Mouse (Mus musculus) stomach, embryonic 15.5 days (tissue): ENCODE data around the gene Ric1. TPM values are rescaled to one million over a fixed set of nuclear protein-coding genes. Genes with fewer than 3 reads are reported as not detected.

Experiments
- ATAC-seq: fragments of 200-750 bp; cut with Nextera tagmentation; 2 replicates; pipeline ENCODE4 v1.8.0; 2017; ENCODE audit warnings: low read depth, moderate number of reproducible peaks, moderate TSS enrichment; ENCODE audit not compliant: insufficient read depth, low FRiP score
- H3K27ac ChIP-seq: fragments of 300-500 bp; sonication (generic); 2 replicates; pipeline ENCODE4 v1.5.1; 2015; ENCODE audit warnings: mild to moderate bottlenecking, inconsistent platforms
- H3K27me3 ChIP-seq: fragments of 300-500 bp; sonication (generic); replicated peaks from 2 replicates; pipeline ENCODE4 v1.6.1; 2015; ENCODE audit warnings: inconsistent platforms
- H3K36me3 ChIP-seq: fragments of 300-500 bp; sonication (generic); 2 replicates; pipeline ENCODE4 v1.6.1; 2015; ENCODE audit warnings: inconsistent platforms
- H3K4me1 ChIP-seq: fragments of 300-500 bp; sonication (generic); 2 replicates; pipeline ENCODE4 v1.6.1; 2015; ENCODE audit warnings: inconsistent platforms
- H3K4me2 ChIP-seq: fragments of 300-500 bp; sonication (generic); 2 replicates; pipeline ENCODE4 v1.6.1; 2015; ENCODE audit warnings: mild to moderate bottlenecking, inconsistent platforms
- H3K4me3 ChIP-seq: fragments of 300-500 bp; sonication (generic); replicated peaks from 2 replicates; pipeline ENCODE4 v1.5.1; 2015; ENCODE audit warnings: inconsistent platforms
- H3K9ac ChIP-seq: fragments of 300-500 bp; sonication (generic); 2 replicates; pipeline ENCODE4 v1.6.1; 2015; ENCODE audit warnings: inconsistent platforms
- H3K9me3 ChIP-seq: fragments of 300-500 bp; sonication (generic); 2 replicates; pipeline ENCODE4 v1.6.1; 2016; ENCODE audit warnings: inconsistent platforms
- WGBS: fragments of 180-500 bp; shearing (Covaris S2); methylation state at CpG from one replicate; pipeline ENCODE4 v1.1.7; 2015; 5-methylcytosine and 5-hydroxymethylcytosine counted together
- polyA plus RNA-seq: library from polyadenylated mRNA; unstranded; fragments of >200 nt; fragmentation: Nextera tagmentation; extraction: Ambion mirVana; gene quantifications from 2 replicates; pipeline ENCODE4 v1.2.1, GENCODE M21; 2015

Ric1 gene
- polyA plus RNA-seq, 1 experiment from 2014 or later = 14.3 TPM

DNA sequence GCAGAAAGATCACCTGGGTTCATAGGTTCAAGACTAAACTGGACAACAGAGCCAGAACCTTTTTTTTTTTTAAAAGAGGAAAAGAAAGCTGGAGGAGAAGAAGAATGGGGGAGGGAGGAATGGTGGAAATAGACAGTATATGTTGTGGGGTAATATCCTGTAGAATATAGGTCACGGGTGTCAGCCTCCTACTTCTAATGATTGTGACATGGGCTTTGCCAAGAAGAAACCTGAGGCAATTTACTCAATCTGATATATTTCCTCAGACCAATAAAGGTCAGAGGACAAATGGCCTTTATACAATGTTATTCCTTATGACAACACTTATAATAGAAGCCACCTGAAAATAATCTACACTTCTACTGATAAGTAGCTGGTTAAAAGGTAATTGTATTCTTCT is 21.7 kb upstream of the Ric1 start:
- no peak for ATAC-seq
- H3K4me2 ChIP-seq = no peak overlapping the region
- H3K27ac ChIP-seq = no peak overlapping the region
- no peak overlapping the region for H3K4me3 ChIP-seq
- WGBS = 76% methylated on average over 1 of the region's 1 CpGs
- H3K36me3 ChIP-seq = no peaks in the 10 kb centered on the region
- no peaks in the 10 kb centered on the region for H3K27me3 ChIP-seq
- H3K9me3 ChIP-seq = no peaks in the 10 kb centered on the region
- no peak overlapping the region for H3K9ac ChIP-seq
- H3K4me1 ChIP-seq = no peaks in the 10 kb centered on the region

- no peaks in the 10 kb centered on the region for H3K27me3 ChIP-seq
- H3K36me3 ChIP-seq = no peaks in the 10 kb centered on the region
- WGBS = 51% methylated on average over 11 of the region's 11 CpGs
- ATAC-seq = no peak
- H3K9me3 ChIP-seq = no peaks in the 10 kb centered on the region
- peak overlapping the region; percentile 48 for H3K4me2 ChIP-seq
- peak overlapping the region; percentile 19; the same call in 1 of the 2 replicates for H3K4me3 ChIP-seq
- no peak overlapping the region for H3K9ac ChIP-seq
- no peak overlapping the region for H3K27ac ChIP-seq
- no peaks in the 10 kb centered on the region for H3K4me1 ChIP-seq
Observed at GRCm38 (mm10) chr19:29501106-29501505, 21.0 kb upstream of the Ric1 start.

DNA sequence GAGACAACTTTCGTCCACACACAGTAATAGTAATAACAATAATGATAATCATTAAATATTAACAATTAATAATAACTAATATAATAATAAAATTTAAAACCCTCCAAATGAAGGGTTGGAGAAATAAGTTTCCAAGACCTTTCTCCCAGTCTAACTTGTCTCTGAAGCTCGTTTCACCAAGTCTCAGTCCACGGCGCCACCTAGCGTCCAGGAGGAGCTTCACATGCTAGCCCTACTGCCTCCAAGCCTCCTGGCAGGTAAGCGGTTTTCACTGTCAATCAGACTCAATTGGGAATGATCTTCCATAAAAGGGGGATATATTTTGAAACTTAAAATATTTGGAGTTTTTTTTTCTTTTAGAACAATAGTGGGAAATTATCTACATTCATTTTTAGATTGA is 20.6 kb upstream of the Ric1 start:
- no peak for ATAC-seq

GRCm38 (mm10) chr19:29504131-29504530 is 18.0 kb upstream of the Ric1 start:
- Histone ChIP-seq H3K9ac (no peak overlapping the region), H3K4me2 (no peak overlapping the region), H3K27ac (no peak overlapping the region), H3K9me3 (no peaks in the 10 kb centered on the region), H3K4me3 (no peak overlapping the region), H3K27me3 (no peaks in the 10 kb centered on the region), H3K36me3 (no peaks in the 10 kb centered on the region), H3K4me1 (no peaks in the 10 kb centered on the region)
- ATAC-seq = no peak
- WGBS = 83% methylated on average over 2 of the region's 2 CpGs

More for the DNA sequence above, 20.6 kb upstream of the Ric1 start:
- no peaks in the 10 kb centered on the region for H3K27me3 ChIP-seq
- no peak overlapping the region for H3K27ac ChIP-seq
- peak overlapping the region; percentile 19; the same call in 1 of the 2 replicates for H3K4me3 ChIP-seq
- H3K4me1 ChIP-seq = no peaks in the 10 kb centered on the region
- no peaks in the 10 kb centered on the region for H3K9me3 ChIP-seq
- H3K9ac ChIP-seq = no peak overlapping the region
- WGBS = 9% methylated on average over 6 of the region's 6 CpGs
- H3K4me2 ChIP-seq = peak overlapping the region; percentile 48
- no peaks in the 10 kb centered on the region for H3K36me3 ChIP-seq

- no peak for ATAC-seq
- no peak overlapping the region for H3K4me2 ChIP-seq
- no peaks in the 10 kb centered on the region for H3K9me3 ChIP-seq
- WGBS = 73% methylated on average over 7 of the region's 7 CpGs
- no peaks in the 10 kb centered on the region for H3K27me3 ChIP-seq
- no peaks in the 10 kb centered on the region for H3K36me3 ChIP-seq
- no peaks in the 10 kb centered on the region for H3K4me1 ChIP-seq
- no peak overlapping the region for H3K27ac ChIP-seq
- no peak overlapping the region for H3K4me3 ChIP-seq
- H3K9ac ChIP-seq = no peak overlapping the region
Observed at GRCm38 (mm10) chr19:29505617-29506016, 16.5 kb upstream of the Ric1 start.

DNA sequence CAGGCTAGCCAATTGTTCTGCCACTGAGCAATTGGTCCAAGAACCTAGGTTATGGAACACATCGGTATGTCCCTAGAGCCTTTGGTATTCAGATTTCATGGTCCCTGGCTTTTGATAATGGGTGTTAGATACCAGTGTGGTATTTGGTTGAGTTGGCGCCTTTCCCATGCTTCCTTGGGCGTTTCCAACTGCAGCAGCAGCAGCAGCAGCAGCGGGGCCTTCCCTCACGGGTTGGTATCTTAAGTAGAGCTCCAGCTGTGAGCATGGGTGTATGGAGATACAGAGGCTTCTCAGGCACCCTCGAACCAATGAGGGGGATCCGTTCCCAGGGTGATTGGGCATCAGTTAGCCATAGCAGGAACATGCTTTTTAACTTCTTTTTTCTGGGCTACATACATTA is 13.9 kb upstream of the Ric1 start:
- Histone ChIP-seq H3K4me2 (no peak overlapping the region), H3K9me3 (no peaks in the 10 kb centered on the region), H3K4me1 (no peaks in the 10 kb centered on the region), H3K9ac (no peak overlapping the region), H3K27me3 (no peaks in the 10 kb centered on the region), H3K36me3 (no peaks in the 10 kb centered on the region), H3K27ac (no peak overlapping the region), H3K4me3 (no peak overlapping the region)
- WGBS = 69% methylated on average over 7 of the region's 7 CpGs
- no peak for ATAC-seq

DNA sequence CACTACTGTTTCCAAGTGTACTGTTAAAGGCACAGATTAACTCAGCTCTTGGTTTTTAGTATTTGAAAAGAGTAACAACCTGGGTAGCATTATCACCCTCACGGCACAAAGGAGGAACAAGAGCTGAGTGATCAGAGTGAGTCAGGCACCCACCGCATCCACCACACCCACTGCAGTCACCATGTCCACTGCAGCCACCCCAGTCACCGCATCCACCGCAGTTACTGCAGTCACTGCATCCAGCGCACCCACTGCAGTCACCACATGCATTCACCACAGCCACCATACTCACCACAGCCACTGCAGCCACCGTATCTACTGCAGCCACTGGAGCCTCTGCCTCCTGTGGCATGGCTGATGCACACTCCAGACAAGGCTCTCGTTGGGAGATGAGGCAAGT is 12.2 kb upstream of the Ric1 start:
- no peak overlapping the region for H3K27ac ChIP-seq
- H3K4me1 ChIP-seq = no peaks in the 10 kb centered on the region
- H3K9ac ChIP-seq = no peak overlapping the region
- H3K4me3 ChIP-seq = no peak overlapping the region
- no peaks in the 10 kb centered on the region for H3K36me3 ChIP-seq
- ATAC-seq = no peak
- WGBS = 84% methylated on average over 7 of the region's 7 CpGs
- H3K27me3 ChIP-seq = no peaks in the 10 kb centered on the region
- H3K9me3 ChIP-seq = no peaks in the 10 kb centered on the region; the same call in 1 of the 2 replicates
- no peak overlapping the region for H3K4me2 ChIP-seq

GRCm38 (mm10) chr19:29511826-29512225 is 10.3 kb upstream of the Ric1 start:
- H3K27me3 ChIP-seq = no peaks in the 10 kb centered on the region
- 69% methylated on average over 2 of the region's 2 CpGs for WGBS
- H3K9ac ChIP-seq = no peak overlapping the region
- no peaks in the 10 kb centered on the region for H3K4me1 ChIP-seq
- no peak for ATAC-seq
- no peak overlapping the region for H3K27ac ChIP-seq
- H3K4me3 ChIP-seq = no peak overlapping the region
- H3K4me2 ChIP-seq = no peak overlapping the region
- H3K36me3 ChIP-seq = 0 out of 2 replicates have a peak, but pooled peaks cover 4% of the 10 kb centered on the region
- no peaks in the 10 kb centered on the region; the same call in 1 of the 2 replicates for H3K9me3 ChIP-seq

GRCm38 (mm10) chr19:29513111-29513766 is 8.8 kb upstream of the Ric1 start:
- Histone ChIP-seq H3K36me3 (0 out of 2 replicates have a peak, but pooled peaks cover 4% of the 10 kb centered on the region), H3K27me3 (no peaks in the 10 kb centered on the region), H3K4me2 (no peak overlapping the region), H3K27ac (no peak overlapping the region), H3K9ac (no peak overlapping the region), H3K9me3 (no peaks in the 10 kb centered on the region; the same call in 1 of the 2 replicates), H3K4me3 (no peak overlapping the region), H3K4me1 (no peaks in the 10 kb centered on the region)
- WGBS = 51% methylated on average over 2 of the region's 2 CpGs
- ATAC-seq = no peak

DNA sequence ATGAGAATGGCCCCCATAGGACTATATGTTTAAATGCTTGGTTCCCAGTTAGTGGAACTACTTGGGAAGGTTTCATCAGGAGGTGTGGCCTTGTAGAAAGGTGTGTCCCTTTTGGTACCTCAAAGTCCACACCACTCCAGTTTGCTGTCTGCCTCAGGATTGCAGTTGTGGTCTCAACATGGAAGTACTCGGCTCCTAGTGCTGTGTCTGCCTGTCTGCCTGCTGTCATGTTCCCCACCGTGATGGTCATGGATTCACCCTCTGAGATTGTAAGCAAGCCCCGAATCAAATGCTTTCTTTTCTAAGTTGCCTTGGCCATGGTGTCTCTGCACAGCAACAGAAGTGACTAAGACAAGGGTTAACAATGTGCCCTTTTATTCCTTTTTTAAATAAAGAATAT is 8.0 kb upstream of the Ric1 start:
- H3K4me3 ChIP-seq = no peak overlapping the region
- H3K9ac ChIP-seq = no peak overlapping the region
- H3K27me3 ChIP-seq = no peaks in the 10 kb centered on the region
- H3K4me2 ChIP-seq = no peak overlapping the region
- H3K27ac ChIP-seq = no peak overlapping the region
- H3K9me3 ChIP-seq = no peaks in the 10 kb centered on the region; the same call in 1 of the 2 replicates
- ATAC-seq = no peak
- 98% methylated on average over 3 of the region's 3 CpGs for WGBS
- H3K4me1 ChIP-seq = no peaks in the 10 kb centered on the region
- 0 out of 2 replicates have a peak, but pooled peaks cover 4% of the 10 kb centered on the region for H3K36me3 ChIP-seq

- H3K4me2 ChIP-seq = no peak overlapping the region
Observed at GRCm38 (mm10) chr19:29515386-29515785, 6.7 kb upstream of the Ric1 start.

GRCm38 (mm10) chr19:29515991-29516390 is 6.1 kb upstream of the Ric1 start:
- Histone ChIP-seq H3K27me3 (no peaks in the 10 kb centered on the region), H3K4me2 (no peak overlapping the region), H3K27ac (no peak overlapping the region), H3K4me3 (no peak overlapping the region), H3K36me3 (0 out of 2 replicates have a peak, but pooled peaks cover 4% of the 10 kb centered on the region), H3K9me3 (no peaks in the 10 kb centered on the region; the same call in 1 of the 2 replicates), H3K9ac (no peak overlapping the region), H3K4me1 (no peaks in the 10 kb centered on the region)
- no peak for ATAC-seq
- WGBS = 76% methylated on average over 10 of the region's 10 CpGs

More at GRCm38 (mm10) chr19:29515386-29515785, 6.7 kb upstream of the Ric1 start:
- Histone ChIP-seq H3K27me3 (no peaks in the 10 kb centered on the region), H3K27ac (no peak overlapping the region), H3K4me1 (no peaks in the 10 kb centered on the region), H3K9ac (no peak overlapping the region), H3K9me3 (no peaks in the 10 kb centered on the region; the same call in 1 of the 2 replicates), H3K4me3 (no peak overlapping the region), H3K36me3 (0 out of 2 replicates have a peak, but pooled peaks cover 4% of the 10 kb centered on the region)
- WGBS = 95% methylated on average over 3 of the region's 3 CpGs
- no peak for ATAC-seq
